19 mouse cellular contexts compared by ENCODE assay signal in genomic region chr11:6349586-6349985, GRCm38 (mm10).
"Had no signal": no experiment of that assay in that cellular context is flagged by ENCODE, and none has a peak within 500 bp of the region (broad histone marks: within the 10 kb centered on the region; RNA-seq: fewer than 3 reads in every experiment).

No protein-coding gene starts in this region.

- H3K9ac ChIP-seq: liver, postnatal 0 days; lung, embryonic 15.5 days; midbrain, embryonic 12.5 days; neural tube, embryonic 12.5 days had no signal

- ATAC-seq: liver, postnatal 0 days; lung, postnatal 0 days had no signal

- DNase-seq: liver, postnatal 0 days; lung, adult 2 months; lung, postnatal 14 days; lung, postnatal 36 days; midbrain, embryonic 14.5 days; retina, postnatal 1 day; right cerebral cortex, adult 18-20 months; right cerebral cortex, postnatal 25 days; right cerebral cortex, postnatal 4 days; spleen, adult 18-20 months; thymus, adult 2 months; thymus, postnatal 25 days; thymus, postnatal 4 days had no signal

- H3K4me3 ChIP-seq: lung, embryonic 15.5 days; megakaryocyte, embryonic 14.5 days; midbrain, embryonic 12.5 days; neural tube, embryonic 12.5 days had no signal

- H3K4me2 ChIP-seq: lung, embryonic 15.5 days; midbrain, embryonic 12.5 days; neural tube, embryonic 12.5 days had no signal

- H3K27me3 ChIP-seq: lung, embryonic 15.5 days; megakaryocyte, embryonic 14.5 days; midbrain, embryonic 12.5 days; neural tube, embryonic 12.5 days had no signal

- H3K4me1 ChIP-seq: lung, embryonic 15.5 days; megakaryocyte, embryonic 14.5 days; midbrain, embryonic 12.5 days; neural tube, embryonic 12.5 days had no signal

- H3K27ac ChIP-seq: lung, embryonic 15.5 days; macrophage; midbrain, embryonic 12.5 days; neural tube, embryonic 12.5 days had no signal

- H3K9me3 ChIP-seq: lung, embryonic 15.5 days; megakaryocyte, embryonic 14.5 days; midbrain, embryonic 12.5 days; neural tube, embryonic 12.5 days had no signal
